Mouse (Mus musculus) thymus, adult 18-20 months (tissue): ENCODE measurements around the gene Wwox.

Source experiments
- DNase-seq, 2 experiments: peaks; one replicate each; pipeline ENCODE4 v3.0.0; 2022; ENCODE audit warnings: mixed read lengths in 2 of 2

The Wwox gene

DNA sequence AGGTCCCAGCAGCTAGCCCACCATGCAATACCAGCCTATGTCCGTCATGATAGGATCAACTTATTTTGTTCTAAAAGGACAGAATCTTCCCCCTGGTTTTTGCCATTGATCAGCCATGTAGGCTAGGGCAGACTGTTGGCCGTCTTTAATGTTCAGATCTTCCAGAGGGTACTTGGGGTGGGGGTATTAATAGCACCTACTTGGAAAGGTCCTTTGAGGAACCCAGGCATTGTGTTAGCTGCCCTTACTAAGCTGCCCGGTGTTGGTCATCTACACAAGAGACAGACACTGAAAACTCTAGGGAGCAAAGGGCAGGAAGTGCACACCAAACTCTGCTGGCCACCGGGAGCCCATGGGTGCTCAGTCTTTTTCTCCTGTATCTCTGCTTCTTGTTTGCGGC lies 838.8 kb downstream of the Wwox start:
- DNase-seq, result no peak

DNA sequence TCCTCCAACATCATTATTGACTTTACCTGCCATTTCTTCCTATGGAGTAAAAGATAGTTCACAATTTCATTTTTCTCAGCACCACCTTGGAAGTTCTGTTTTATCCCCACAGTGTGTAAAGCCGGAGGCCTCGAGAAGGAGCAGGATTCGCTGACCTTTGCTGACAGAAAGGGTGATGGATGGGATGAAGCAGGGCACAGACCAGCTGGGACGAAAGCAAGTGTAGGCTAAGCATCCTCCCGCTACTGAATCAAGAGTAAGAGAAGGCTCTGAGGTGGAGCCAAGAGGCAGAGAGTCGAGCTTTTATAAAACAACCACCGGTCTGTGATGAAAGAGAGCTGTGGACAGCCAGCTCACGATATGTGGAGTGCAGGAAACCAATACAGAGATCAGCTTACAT lies 850.8 kb downstream of the Wwox start:
- DNase-seq, result no peak

DNA sequence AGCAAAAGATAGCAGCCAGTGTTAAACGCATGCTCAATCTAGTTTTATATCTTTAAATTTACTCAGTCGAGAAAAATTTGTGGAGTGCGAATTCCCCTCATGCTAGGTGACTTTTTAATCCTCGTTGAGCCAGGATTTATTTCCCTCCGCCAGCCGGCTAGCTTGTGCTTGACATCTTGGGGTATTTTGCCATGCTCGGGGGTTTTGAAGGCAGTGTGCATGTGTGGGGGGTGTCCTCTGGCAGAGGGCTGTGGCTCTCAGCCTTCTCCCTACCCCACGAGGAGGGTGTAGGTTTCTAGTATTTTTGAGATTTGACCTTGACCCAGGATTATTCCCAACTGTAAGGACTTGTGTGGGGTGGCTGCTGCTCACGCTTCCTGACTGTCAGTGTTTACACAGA lies 857.3 kb downstream of the Wwox start:
- no peak for DNase-seq

DNA sequence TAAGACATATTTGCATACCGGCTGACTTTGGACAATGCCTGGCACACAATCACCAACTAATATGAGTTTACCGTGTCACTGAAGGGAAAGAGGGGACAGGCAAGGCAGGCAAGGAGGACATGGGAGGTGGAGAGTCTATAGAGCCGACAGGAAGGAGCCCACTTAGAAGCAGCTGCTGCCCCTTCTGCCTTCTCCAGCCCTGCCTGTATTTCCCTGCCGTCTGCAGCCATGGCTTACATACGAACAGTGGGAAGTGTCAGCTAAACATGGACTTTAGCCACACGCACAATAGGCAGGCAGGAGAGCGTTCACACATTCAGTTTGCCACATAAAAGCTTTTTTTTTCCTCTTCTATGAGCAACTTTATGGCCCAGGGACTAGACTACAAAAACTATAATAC lies 863.0 kb downstream of the Wwox start:
- DNase-seq, result no peak

DNA sequence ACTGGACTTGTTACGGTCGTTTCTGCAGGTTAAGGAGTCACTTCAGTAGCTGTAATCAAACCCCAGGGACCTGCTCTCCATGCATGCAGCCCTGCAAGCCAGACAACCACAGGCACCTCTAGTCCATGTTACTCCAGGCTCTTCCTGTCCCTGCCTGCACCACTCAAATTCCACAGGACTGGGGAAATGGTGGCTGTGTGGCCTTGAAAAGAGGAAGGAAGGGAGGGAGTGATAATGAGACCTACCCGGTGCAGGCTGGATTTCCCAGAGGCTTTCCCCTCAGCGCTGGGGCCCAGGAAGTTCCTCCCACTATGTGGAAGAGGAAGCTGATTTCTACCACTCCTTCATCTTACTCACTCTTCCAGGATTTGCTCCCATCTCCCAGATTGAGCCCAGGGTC lies 868.0 kb downstream of the Wwox start:
- no peak for DNase-seq

DNA sequence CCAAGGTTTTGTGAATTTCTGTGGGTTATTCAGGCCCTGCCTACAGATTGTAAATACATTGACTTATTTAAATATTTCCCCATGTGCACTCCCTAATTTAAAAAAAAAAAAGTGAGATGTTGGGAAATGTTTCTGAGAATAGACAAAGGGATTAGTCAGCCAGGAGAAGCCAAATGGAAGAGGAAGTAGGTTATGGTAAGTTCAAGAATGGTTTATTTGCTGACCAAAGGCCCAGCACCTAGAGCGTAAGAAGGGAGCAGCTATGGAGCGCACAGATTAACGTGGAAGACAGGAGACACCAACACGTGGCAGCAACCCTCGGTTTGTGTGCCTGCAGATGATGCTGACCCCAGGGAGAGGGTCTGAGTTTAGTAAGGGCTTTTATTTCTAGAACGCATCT lies 871.5 kb downstream of the Wwox start:
- DNase-seq, result no peak

DNA sequence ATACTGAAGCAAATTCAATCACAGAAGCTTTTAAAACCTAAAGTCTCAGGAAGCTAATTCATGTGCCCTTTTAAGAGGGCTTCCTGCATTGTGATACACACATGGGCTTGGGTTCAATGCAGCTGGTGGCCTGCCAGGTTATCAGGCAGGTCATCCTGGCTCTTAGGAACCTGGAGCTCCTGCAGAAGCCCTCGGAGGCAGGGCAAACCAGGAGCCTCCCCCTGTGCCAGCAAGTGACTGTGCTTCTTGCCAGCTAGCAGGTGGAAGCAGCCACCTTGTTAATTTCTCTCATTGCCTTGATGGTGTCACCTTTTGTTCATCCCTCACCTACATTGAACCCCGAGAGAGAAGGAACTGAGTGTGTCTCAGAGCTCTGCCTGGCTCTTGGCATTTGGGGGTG lies 872.9 kb downstream of the Wwox start:
- no peak for DNase-seq

DNA sequence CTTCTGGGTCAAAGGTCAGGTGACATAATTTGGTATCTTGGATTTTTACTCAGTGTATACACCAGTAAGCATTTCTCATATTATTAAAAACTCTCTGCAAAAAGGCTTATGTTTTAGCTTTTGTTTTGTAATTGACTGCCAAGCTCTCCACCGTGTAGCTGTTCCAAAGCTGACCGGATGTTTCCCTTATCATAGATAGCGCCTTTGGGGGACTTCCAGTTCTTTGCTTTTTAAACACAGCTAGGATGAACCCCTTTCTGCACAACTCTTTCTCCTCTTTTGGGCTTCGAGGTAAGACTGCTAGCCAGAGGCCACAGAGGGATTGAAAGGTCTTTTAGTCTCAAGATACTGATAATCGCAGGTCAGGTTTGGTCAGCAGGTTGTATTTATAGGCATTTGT lies 883.0 kb downstream of the Wwox start:
- no peak for DNase-seq

DNA sequence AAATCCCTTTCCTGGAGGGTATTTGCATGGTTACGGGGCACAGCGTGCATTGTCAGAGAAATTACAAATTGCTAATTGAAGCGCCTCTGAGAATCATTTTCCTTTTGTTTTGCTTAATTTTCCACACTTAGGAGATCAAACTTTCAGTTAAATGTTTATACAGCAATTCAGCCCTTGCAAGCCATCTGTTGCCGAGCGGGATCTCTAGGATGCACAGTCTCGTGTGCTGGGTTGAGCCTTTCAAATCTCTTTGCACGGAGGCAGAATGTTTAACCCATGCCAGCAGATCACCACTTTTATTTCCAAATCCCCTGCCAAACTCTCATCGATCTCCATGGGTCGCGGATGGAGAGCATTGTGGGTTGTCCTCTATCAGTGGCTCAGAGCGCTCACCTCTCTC lies 891.2 kb downstream of the Wwox start:
- no peak for DNase-seq

DNA sequence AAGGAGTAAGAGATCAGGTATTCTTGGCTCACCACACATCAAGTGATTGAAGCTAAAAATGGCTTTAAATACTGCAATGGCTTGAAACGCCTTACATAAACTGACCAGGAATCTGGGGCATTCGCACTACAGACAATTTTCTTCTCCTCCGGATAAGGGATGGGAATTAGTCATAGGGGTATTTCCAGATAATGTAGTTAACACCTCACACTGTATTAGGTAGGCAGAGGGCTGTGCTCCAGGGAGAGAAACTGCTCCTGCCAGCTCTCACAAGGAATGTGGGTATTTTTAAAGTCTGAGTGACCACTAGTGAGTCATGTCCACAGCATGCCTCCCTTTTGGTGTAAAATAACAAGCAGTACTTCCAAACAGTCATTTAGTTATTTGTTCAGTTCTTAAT lies 894.5 kb downstream of the Wwox start:
- no peak for DNase-seq

DNA sequence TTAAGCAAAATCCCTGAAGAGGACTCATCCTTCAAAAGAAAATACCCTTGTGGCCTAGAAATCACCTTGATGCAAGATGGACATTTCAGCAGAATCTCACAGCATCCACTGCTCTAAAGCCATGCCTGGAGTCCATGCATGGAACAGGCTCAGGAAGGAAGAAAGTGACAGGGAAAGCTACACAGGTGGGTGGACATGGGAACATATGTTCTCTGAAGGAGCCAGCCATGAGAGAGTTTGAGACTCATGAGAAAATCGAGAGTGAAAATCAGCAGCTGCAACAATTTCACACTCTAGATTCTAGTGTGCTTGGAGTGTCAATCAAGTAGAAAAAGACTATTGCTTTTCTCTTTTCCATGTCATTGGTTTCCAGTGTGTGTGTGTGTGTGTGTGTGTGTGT lies 896.9 kb downstream of the Wwox start:
- no peak for DNase-seq

DNA sequence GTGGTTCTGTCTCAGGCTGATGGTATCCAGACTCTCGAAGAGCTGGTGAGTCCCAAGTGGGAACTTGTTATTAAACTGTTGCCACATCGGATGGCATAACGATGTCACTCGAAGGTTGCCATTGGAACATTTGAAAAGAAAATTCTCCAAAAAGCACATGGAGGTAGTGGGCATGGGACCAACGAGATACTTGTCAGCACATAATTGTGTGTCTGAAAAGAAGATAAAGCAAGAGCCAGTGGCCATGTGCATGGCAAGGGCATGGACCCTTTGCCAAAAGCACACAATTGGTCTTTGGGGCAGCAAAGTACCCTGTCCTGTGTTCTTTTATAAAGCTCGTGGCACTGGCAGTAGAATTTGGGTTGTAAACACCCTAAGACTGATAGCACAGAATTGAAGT lies 909.2 kb downstream of the Wwox start:
- DNase-seq, result no peak

DNA sequence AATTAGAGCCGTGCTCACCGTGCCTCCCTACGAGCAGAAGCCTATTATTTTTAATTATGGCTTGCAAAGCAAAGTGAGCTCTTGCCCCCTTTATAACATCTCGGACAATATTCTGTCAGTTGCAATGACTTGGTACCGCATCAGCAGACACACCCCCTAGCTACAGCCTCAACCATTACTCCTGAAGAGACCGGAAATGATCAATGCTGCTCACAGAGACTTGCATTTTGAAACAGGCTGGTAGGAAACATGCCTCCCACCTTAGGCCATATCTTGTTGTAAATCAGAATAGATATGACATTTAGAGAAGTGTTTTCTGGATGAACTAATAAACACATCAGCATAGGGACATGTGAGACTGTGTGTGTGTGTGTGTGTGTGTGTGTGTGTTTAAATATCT lies 911.3 kb downstream of the Wwox start:
- DNase-seq, result no peak

DNA sequence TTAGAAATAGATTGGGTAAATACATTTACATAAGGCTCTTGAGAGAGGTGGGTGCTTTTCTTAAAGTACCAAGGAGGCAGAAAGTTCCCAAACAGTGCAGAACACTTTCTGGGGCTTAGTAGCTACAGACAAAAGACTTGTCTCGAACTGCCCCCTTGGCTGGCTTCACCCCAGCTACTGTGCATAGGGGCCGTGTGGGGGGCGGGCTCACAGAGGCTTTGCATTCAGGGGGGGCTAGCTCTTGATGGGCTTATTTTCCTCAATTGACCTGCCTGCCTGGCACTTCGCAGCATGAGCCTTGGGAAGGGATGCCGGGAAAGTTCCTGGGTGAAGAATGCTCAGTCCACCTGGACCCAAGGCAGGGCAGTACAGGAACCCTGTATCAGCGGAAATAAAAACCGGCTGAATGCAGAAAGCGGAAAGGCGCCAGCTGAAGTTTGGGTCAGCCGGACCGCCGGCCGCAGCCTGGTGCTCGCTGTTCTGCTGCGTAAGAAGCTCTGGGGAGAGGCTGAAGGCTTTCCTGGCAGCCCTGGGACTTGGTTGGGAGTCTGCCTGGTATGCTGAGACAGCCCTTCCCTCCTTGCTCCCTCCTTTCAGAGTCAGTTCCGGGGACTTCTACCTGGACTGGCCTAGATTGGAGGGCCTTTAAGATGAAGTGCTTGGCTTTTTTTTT lies 918.3 kb downstream of the Wwox start:
- DNase-seq, result no peak

DNA sequence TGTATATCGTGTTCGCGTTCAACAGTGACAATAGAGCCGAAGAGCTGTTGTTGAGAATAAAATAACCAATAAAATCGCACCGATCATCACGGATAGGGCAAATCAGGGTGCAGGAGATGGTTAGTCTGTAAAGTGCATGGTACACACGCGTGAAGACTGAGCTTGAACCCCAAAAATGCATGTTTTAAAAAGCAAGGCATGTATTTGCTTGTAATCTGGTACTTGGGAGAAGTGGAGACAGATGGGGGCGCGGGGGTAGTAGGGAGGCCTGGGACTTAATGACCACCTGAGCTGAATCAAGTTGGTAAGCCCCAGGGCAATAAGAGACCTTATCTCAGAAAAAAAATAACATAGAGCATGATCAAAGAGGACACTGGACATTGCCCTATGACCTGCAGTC lies 919.0 kb downstream of the Wwox start:
- DNase-seq, result no peak

DNA sequence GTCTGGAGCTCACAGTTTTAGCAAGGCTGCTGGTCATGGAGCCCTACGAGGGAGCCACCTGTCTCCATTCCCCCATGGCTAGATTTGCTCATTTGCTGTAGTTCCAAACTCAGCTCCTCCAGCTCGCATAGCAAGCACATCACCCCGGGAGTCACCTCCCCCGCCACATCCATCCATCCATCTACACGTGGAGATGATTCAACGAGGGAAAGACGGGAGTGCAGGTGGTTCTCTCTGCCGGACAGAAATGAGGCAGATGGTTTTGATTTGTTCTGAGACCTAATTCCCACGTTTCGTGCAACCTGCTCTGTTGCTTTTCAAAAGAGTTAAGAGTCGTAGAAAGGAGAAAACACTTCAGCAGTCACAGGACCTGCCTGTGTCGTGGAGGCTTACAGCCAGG lies 920.2 kb downstream of the Wwox start:
- no peak for DNase-seq

DNA sequence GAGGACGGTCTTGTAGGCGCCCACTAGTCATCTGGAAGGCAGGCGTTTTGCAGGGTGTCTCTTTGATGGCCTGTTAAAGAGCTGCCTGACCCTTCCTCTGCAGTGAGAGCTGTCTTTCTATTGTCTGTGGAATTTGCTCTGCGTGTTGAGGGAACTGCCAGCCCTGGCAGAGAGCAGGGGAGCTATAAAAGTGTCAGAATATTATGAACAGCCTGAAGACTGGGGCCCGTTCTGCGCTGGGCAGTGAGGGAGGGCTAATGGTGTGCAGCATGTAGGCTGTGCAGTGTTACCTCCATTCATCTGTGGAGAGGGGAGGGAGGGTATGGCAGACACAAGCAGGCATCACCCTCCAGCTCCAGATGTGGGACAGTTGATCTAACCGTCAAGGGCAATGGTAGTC lies 923.1 kb downstream of the Wwox start:
- no peak for DNase-seq

DNA sequence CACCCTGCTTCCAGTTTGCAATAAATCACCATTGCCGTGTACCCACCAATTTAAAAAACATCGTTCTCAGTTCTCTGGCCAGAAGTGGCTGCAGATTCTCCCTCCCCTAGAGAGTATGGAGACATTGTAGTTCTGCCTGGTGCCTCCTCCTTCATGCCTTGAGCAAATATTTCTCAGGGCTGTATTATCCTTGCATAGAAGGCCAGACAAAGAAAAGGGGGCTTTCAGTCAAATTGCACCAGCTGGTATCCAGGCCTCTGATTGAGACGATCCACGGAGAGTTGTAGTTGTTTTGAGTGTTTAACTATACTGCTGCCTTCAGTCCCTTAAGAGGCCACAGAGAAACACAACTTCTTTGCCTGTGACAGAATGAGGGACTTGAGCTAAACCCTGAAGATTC lies 935.5 kb downstream of the Wwox start:
- no peak for DNase-seq

DNA sequence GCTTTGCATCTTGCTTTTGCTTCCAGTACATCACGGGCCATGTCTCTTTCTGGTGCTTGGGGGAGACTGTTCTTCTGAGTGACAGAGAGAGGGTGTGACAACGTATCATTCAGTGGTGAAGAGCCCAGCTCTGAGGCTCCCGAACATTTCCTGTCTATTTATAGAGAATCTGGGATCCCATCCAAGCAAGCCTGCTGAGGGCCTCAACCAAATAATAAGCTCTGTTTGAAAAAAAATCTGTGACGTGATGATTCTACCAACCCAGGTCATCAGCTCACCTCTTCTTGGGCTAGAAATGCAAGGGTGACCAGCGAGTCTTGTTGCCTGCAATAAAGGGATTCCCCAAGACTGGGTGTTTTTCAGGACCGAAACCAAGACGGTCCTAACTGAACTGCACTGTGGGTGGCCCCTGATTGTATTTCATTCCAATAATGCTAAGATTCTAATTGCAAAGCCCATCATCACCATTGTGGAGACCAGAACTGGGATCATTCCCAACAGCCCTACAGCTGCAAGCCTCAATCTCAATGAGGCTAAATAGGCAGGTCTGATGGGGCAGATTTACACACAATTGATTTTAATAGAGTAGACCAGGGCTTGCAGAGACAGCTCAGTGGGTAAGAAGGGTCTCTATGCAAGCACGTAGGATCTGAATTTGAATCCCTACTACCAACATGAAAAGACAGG lies 936.0 kb downstream of the Wwox start:
- DNase-seq, result no peak

DNA sequence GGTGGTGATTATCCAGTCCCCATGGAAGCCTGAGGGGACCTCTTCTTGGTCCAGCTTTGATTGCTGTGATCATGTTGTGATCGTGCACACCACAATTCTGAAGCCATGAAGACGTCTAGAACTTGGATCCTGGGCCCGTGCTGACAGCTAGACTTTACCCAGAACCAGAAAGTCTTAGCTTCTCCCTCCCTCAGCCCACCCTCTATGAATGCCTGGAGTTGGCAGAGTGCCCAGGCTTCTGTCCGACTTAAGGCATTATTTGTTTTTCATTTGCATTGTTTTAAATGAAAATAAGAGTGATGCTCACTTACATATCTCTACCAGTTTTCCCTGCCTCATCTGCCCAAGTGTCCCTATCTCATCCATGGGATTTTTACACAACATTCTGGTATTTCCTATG lies 937.9 kb downstream of the Wwox start:
- DNase-seq, result no peak

DNA sequence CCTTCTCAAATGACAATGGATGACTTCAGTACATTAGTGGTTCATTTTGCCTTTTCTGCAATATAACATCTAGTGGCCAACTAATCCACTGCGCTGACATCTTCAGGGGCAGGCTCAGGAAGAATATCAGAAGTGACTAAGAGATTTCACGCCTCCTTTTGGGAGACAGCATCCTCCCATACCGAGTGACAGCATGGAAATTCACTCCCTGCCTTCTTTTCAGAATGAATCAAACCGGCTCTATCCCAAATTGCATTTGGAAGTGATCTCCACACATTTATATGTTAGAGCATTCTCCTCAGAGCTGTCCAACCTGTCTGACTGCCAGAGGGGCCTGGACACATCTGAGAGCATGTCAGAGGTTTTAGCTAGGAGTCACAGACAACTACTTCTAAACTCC lies 940.6 kb downstream of the Wwox start:
- no peak for DNase-seq

DNA sequence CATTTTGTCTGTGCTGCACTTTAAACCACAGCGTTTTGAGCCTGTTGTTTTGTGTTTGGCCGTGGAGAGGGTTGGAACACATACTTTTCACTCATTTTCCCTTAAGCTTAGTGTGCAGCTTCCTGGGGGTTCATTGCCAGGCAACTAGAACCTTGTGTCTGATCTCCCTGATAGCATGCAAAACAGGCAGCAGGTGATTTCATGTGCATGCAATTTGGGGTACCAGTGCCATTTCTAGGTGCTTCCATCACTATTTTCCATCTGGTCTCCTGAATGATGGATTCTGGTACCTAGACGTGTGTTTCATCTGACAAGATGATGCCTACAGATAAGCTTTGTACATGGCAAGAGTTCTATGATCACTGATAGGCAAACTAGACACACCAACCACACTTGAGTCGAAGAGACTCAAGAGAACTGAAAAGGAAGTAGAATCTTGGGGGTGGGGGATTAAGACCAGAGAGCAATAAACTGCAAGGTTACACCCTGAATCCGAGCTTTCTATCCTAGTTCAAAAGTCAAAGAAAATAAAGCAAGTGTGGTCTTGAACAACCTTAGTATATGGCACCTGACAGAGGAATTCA lies 951.6 kb downstream of the Wwox start:
- no peak for DNase-seq

DNA sequence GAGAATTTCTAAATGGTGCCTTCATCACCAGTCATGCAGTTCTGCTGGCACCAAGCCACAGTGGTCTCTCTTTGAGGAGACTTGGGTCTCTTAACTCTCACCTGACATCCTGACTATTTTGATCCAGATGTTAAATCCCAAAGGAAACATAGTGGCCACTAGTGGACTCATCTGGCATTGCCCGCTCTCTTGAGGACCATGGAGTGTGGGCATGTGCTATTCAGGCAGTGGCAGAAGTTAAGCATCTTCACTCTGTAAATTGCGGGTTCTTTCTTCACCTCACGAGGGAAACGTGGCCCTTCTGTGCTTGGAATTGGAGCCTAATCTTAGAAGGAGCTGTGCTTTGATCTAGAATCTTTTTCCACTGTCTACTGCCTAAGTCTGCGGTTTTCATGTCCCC lies 956.4 kb downstream of the Wwox start:
- no peak for DNase-seq

DNA sequence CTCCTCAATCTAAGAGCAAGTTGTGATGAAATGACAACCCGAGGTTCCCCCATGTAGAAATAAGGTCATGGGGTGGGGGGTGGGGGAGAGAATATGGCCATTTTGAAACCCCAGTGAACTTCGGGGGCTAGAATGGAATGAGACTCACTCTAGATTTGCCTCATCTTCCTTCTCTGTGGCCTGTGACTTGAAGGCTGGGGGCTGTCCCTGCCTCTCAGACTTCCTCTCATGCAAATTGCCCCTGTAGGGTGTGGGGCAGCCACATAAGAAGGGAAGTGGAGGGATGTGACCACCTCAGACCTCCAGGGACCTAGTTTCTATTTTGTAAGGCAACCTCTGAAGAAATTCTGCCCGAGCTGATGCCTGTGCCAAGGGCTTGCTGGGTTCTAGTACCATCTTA lies 958.5 kb downstream of the Wwox start:
- DNase-seq, result peak in 1 of 2 experiments; percentile 40
